Mouse (Mus musculus) forebrain, embryonic 11.5 days (tissue): ENCODE results near the gene Dcst2. TPM values are rescaled to one million over a fixed set of nuclear protein-coding genes. Genes with fewer than 3 reads are reported as not detected.
A peak's percentile ranks its signal among the peaks of the same experiment; 100 is the strongest.

Source experiments
- ATAC-seq: fragments of 200-750 bp; cut with Nextera tagmentation; replicated peaks from 2 replicates; pipeline ENCODE4 v1.8.0; 2017; ENCODE audit warnings: moderate TSS enrichment; ENCODE audit not compliant: low FRiP score
- DNase-seq: peaks from one replicate; pipeline ENCODE4 v3.0.0-alpha.2; 2017; ENCODE audit warnings: low spot score
- H3K27ac ChIP-seq: fragments of 300-500 bp; sonication (generic); 2 replicates; pipeline ENCODE4 v1.5.1; 2014; ENCODE audit warnings: low read depth, low read length
- H3K27me3 ChIP-seq: fragments of 300-500 bp; sonication (generic); 2 replicates; pipeline ENCODE4 v1.6.1; 2014; ENCODE audit warnings: mild to moderate bottlenecking, low read length, mixed read lengths; ENCODE audit not compliant: control insufficient read depth, insufficient read depth
- H3K36me3 ChIP-seq: fragments of 300-500 bp; sonication (generic); 2 replicates; pipeline ENCODE4 v1.6.1; 2014; ENCODE audit warnings: mild to moderate bottlenecking, low read length, moderate library complexity, mixed read lengths; ENCODE audit not compliant: control insufficient read depth, insufficient read depth
- H3K4me1 ChIP-seq: fragments of 300-500 bp; sonication (generic); replicated peaks from 2 replicates; pipeline ENCODE4 v1.6.1; 2014; ENCODE audit warnings: low read length, mixed read lengths; ENCODE audit not compliant: control insufficient read depth, insufficient read depth
- H3K4me2 ChIP-seq: fragments of 300-500 bp; sonication (generic); 2 replicates; pipeline ENCODE4 v1.6.1; 2014; ENCODE audit warnings: low read depth, mild to moderate bottlenecking, low read length, moderate library complexity, mixed read lengths; ENCODE audit not compliant: severe bottlenecking
- H3K4me3 ChIP-seq: fragments of 300-500 bp; sonication (generic); 2 replicates; pipeline ENCODE4 v1.5.1; 2014; ENCODE audit warnings: low read depth, low read length
- H3K9ac ChIP-seq: fragments of 300-500 bp; sonication (generic); 2 replicates; pipeline ENCODE4 v1.6.1; 2014; ENCODE audit warnings: low read length
- H3K9me3 ChIP-seq: fragments of 300-500 bp; sonication (generic); 2 replicates; pipeline ENCODE4 v1.6.1; 2016; ENCODE audit warnings: low read length, mixed read lengths; ENCODE audit not compliant: control insufficient read depth
- WGBS: fragments of 180-500 bp; shearing (Covaris S2); extraction: QIAGEN DNeasy Blood & Tissue Kit; methylation state at CpG from one replicate; pipeline ENCODE4 v1.1.7; 2014; 5-methylcytosine and 5-hydroxymethylcytosine counted together
- polyA plus RNA-seq: library from polyadenylated mRNA; unstranded; fragments of >200 nt; fragmentation: Nextera tagmentation; extraction: Ambion mirVana; gene quantifications from 2 replicates; pipeline ENCODE4 v1.2.1, GENCODE M21; 2014

Gene Dcst2
- polyA plus RNA-seq, 1 experiment from 2014 or later: 0.13 TPM

DNA sequence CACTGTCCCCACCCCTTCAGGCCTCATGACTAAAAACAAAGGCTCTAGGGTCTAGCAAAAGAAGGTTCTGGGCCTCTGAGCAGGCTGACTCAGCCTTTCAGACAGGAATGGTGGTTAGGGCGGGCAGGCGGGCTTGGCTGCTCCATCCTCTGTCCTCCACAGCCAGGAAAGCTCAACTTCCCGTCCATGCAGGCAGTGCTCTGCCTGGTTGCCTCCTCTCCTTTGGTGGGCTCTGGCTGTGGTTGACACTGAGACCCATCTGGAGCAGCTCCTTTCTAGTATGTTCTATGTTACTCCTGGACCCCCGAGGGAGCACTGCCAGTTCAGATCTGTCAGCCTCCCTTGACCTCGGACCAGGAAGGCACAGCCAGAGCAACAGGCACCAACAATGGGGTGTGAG, 40.9 kb downstream of the Dcst2 start, which contains the start of gene Lenep:
Lenep (minus strand) TSS at position 101 of the 400 bp plus-strand sequence.
- Histone ChIP-seq H3K4me1 (no peaks in the 10 kb centered on the region), H3K36me3 (no peaks in the 10 kb centered on the region; the same call in 1 of the 2 replicates), H3K27me3 (no peaks in the 10 kb centered on the region), H3K9ac (no peak within 1 kb of the TSS), H3K4me2 (no peak within 1 kb of the TSS), H3K4me3 (no peak within 1 kb of the TSS), H3K27ac (no peak within 1 kb of the TSS), H3K9me3 (no peaks in the 10 kb centered on the region)
- ATAC-seq: no peak
- DNase-seq: no peak
- 84% methylated on average over 5 of the region's 5 CpGs for WGBS

DNA sequence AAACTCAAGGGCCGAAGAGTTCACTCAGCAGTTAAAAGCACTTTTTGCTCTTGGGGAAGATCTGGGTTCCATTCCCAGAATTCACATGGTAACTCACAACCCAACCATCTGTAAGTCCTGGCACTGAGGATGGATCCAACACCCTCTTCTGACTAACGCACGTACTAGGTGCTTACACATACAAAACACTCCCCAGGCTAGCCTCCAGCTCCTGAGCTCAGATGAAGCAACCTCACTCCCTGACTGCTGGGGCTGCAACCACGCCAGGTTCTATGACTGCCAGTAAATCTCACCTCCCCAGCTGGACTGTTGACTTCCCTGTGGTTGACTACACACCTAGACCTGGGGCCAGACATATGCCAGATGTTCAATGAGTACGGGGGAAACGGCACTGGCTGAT, 45.1 kb downstream of the Dcst2 start:
- Histone ChIP-seq H3K9me3 (no peaks in the 10 kb centered on the region), H3K36me3 (no peaks in the 10 kb centered on the region; the same call in 1 of the 2 replicates), H3K4me1 (peaks cover 5% of the 10 kb centered on the region; the same call in 1 of the 2 replicates), H3K27ac (no peak overlapping the region), H3K4me2 (no peak overlapping the region), H3K9ac (no peak overlapping the region), H3K27me3 (no peaks in the 10 kb centered on the region), H3K4me3 (no peak overlapping the region)
- WGBS: 90% methylated on average over 6 of the region's 6 CpGs
- ATAC-seq (no peak), DNase-seq (no peak)

DNA sequence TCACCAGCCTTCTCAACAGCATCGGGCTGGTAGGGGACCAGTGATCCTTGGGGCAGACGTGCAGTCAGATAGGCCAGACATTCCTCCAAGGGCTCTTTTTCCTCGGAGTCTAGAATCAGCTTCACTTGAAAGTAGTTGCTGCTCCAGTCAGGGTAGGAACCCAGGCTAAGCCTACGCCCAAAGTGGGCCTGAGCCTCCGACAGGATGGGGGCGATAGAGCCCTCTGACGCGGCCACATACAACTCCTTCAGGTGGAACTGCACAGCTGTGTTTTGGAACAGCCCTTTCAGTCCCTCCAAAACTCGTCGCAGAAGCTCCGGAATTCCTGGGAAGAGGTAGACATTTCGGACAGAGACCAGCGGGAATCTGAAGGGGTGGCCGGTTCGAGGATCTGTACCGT, 46.7 kb downstream of the Dcst2 start:
- H3K4me2 ChIP-seq: no peak overlapping the region
- H3K4me1 ChIP-seq: peaks cover 5% of the 10 kb centered on the region; the same call in 1 of the 2 replicates
- H3K27ac ChIP-seq: no peak overlapping the region
- DNase-seq (no peak), ATAC-seq (no peak)
- WGBS: 65% methylated on average over 16 of the region's 16 CpGs
- no peaks in the 10 kb centered on the region for H3K27me3 ChIP-seq
- H3K4me3 ChIP-seq: no peak overlapping the region
- no peak overlapping the region for H3K9ac ChIP-seq
- H3K9me3 ChIP-seq: no peaks in the 10 kb centered on the region
- no peaks in the 10 kb centered on the region; the same call in 1 of the 2 replicates for H3K36me3 ChIP-seq

DNA sequence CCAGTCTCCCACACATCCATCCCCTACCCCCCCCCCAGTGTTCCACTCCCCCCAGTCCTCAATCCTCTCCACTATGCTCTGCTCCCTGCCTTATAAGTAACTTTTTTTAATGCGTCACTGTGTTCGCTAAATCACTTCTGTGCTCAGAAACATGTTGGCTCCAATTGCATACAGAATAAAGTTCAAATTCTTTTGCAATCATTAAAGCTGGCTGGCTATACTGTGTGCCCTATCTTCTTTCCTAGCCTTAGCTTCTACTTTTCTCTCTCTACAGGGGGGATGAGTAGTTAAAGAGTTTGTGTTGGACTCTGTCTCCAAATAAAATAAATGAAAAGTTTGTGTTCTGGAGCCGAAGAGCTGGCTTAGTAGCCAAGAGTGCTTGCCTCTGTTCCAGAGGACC, 47.9 kb downstream of the Dcst2 start:
- 96% methylated on average over 3 of the region's 3 CpGs for whole genome bisulfite sequencing
- no peak overlapping the region for H3K4me2 ChIP-seq
- H3K4me1 ChIP-seq: peaks cover 5% of the 10 kb centered on the region; the same call in 1 of the 2 replicates
- H3K9me3 ChIP-seq: no peaks in the 10 kb centered on the region
- ATAC-seq: no peak
- no peaks in the 10 kb centered on the region for H3K27me3 ChIP-seq
- H3K27ac ChIP-seq: no peak overlapping the region
- no peak for DNase-seq
- H3K4me3 ChIP-seq: no peak overlapping the region
- no peak overlapping the region for H3K9ac ChIP-seq
- peaks cover 3% of the 10 kb centered on the region for H3K36me3 ChIP-seq

DNA sequence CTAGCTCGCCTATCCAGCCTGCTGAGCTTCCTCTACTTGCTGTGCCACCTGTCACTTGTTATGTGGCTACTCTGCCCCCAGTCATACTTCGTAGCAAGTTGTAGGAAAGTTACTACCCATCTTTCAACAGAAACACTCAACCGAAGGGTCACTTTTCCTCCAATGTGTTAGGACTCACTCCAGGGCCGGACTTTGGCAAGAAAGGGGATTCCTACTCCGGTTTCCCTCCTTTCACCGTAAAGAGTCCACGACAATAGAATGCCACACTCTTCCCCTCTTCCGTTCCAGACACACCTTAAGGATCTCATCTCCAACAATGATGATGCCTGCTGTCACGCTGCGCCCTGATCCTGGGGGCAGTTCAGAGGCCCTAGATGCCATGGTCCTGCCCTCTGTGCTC, 49.1 kb downstream of the Dcst2 start:
- peak overlapping the region; percentile 39 for H3K4me3 ChIP-seq
- H3K9me3 ChIP-seq: no peaks in the 10 kb centered on the region
- DNase-seq (no peak), ATAC-seq (no peak)
- no peak overlapping the region for H3K27ac ChIP-seq
- 81% methylated on average over 10 of the region's 10 CpGs for WGBS
- no peaks in the 10 kb centered on the region for H3K27me3 ChIP-seq
- peak overlapping the region; percentile 49 for H3K9ac ChIP-seq
- H3K36me3 ChIP-seq: peaks cover 11% of the 10 kb centered on the region
- peak overlapping the region; percentile 60 for H3K4me2 ChIP-seq
- H3K4me1 ChIP-seq: peaks cover 5% of the 10 kb centered on the region; the same call in 1 of the 2 replicates

DNA sequence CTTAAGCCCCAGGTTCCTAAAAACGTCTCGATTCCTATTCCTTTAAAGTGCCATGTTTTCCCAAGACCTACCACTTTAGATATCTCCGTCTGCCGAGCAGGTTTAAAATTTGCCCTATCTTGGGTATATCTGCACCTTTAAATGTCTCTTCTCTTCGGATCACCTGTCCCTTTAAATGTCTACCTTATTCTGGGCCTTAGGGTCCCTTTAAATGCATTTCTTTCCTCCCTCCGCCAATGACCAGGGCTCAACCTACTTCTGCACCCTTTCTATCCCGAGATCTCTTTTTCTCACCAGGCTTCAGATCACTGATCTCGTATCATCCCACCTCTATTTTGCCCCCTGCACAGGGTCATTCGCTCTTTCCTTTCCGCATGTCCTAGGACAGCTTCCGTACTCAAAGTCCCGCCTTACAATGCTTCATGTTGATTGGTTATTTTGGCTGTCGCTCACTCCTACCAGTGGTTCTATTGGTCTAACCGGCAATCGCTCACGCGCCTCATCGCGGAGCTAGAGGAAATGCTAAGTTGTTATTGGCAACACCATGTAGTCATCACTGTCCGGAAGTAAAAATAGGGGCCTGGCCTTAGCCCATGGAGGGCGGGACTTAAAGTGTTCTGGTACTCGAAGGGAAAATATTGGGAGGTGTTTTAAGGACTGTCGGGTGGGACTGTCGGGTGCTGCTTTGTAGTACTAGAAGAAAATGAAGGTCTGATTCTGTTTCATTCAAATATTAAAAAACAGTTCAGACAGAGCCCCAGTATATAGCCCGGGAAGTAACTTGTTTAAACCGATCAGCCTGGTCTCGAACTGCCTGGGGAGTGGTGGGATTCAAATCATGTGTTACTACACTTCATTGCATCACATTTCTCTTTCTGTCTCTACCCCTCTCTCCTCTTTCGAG, 50.0 kb downstream of the Dcst2 start, which contains the start of gene Flad1:
Flad1 (minus strand) TSS at position 381 of the 904 bp plus-strand sequence.
- peaks cover 14% of the 10 kb centered on the region for H3K36me3 ChIP-seq
- H3K9me3 ChIP-seq: no peaks in the 10 kb centered on the region
- H3K4me2 ChIP-seq: peak within 1 kb of the TSS; percentile 60
- WGBS: 6% methylated on average over 28 of the region's 28 CpGs
- no peak within 1 kb of the TSS for H3K27ac ChIP-seq
- H3K4me3 ChIP-seq: peak within 1 kb of the TSS; percentile 39
- DNase-seq: peak; percentile 96
- H3K27me3 ChIP-seq: no peaks in the 10 kb centered on the region
- H3K9ac ChIP-seq: peak within 1 kb of the TSS; percentile 49
- ATAC-seq: peak; percentile 100
- H3K4me1 ChIP-seq: peaks cover 9% of the 10 kb centered on the region

- no peak overlapping the region for H3K4me2 ChIP-seq
- no peak overlapping the region for H3K4me3 ChIP-seq
These were observed 54.4 kb downstream of the Dcst2 start for GRCm38 (mm10) chr3:89416158-89416557.

DNA sequence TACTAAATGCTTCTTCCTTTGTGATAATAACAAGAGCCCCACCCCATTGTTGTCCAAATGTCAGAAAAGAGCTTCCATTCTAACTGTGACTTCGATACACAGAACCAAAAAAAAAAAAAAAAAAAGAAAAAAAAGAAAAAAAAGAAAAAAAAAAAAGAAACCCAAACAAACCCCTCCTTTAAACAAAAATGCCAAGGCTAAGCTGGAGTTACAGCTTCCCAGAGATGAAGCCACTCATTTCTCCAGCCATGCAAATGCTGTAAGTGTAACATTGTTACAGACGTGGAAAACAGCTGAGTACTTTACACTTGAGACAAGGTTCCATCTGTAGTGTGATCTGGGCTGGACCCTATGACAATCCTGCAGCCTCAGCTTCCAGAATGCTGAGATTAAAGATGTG, 55.4 kb downstream of the Dcst2 start:
- peaks cover 23% of the 10 kb centered on the region for H3K4me1 ChIP-seq
- ATAC-seq: no peak
- H3K27me3 ChIP-seq: no peaks in the 10 kb centered on the region
- H3K9me3 ChIP-seq: no peaks in the 10 kb centered on the region
- H3K4me3 ChIP-seq: peak overlapping the region; percentile 57
- H3K4me2 ChIP-seq: peak overlapping the region; percentile 92
- peak overlapping the region; percentile 75 for H3K9ac ChIP-seq
- H3K27ac ChIP-seq: peak overlapping the region; percentile 85
- WGBS: 23% methylated on average over 2 of the region's 2 CpGs
- DNase-seq: no peak
- peaks cover 14% of the 10 kb centered on the region for H3K36me3 ChIP-seq

More at GRCm38 (mm10) chr3:89416158-89416557, 54.4 kb downstream of the Dcst2 start:
- ATAC-seq: no peak
- Histone ChIP-seq H3K4me1 (peaks cover 19% of the 10 kb centered on the region), H3K9ac (no peak overlapping the region), H3K27ac (no peak overlapping the region), H3K27me3 (no peaks in the 10 kb centered on the region), H3K36me3 (peaks cover 14% of the 10 kb centered on the region), H3K9me3 (no peaks in the 10 kb centered on the region)
- DNase-seq: no peak
- WGBS: 97% methylated on average over 8 of the region's 8 CpGs
